Mouse (Mus musculus) ZHBTc4 (cell line): ENCODE data around the gene Cnot6.
A peak's percentile ranks its signal among the peaks of the same experiment; 100 is the strongest.

Experiments used
- DNase-seq: peaks from one replicate; pipeline ENCODE4 v3.0.0-alpha.2; 2011; ENCODE audit warnings: low read depth, low spot score

Cnot6 gene

GRCm38 (mm10) chr11:49654651-49655050 lies 57.9 kb downstream of the Cnot6 start:
- DNase-seq = no peak

GRCm38 (mm10) chr11:49653079-49653408 lies 59.5 kb downstream of the Cnot6 start:
- DNase-seq = no peak

GRCm38 (mm10) chr11:49652401-49653078 lies 60.0 kb downstream of the Cnot6 start:
- DNase-seq = peak; percentile 89

- no peak for DNase-seq
Observed at GRCm38 (mm10) chr11:49651762-49652322, 60.7 kb downstream of the Cnot6 start.

- DNase-seq = peak; percentile 25
Observed at GRCm38 (mm10) chr11:49650994-49651761, 61.3 kb downstream of the Cnot6 start.

GRCm38 (mm10) chr11:49650113-49650993 lies 62.2 kb downstream of the Cnot6 start:
- DNase-seq = peak; percentile 93

GRCm38 (mm10) chr11:49645677-49646076 lies 66.8 kb downstream of the Cnot6 start:
- no peak for DNase-seq

GRCm38 (mm10) chr11:49636449-49636848 lies 76.1 kb downstream of the Cnot6 start:
- peak; percentile 92 for DNase-seq

- DNase-seq = no peak
Observed at GRCm38 (mm10) chr11:49635671-49636070, 76.9 kb downstream of the Cnot6 start.

GRCm38 (mm10) chr11:49634101-49634500 lies 78.4 kb downstream of the Cnot6 start:
- DNase-seq = peak; percentile 42

GRCm38 (mm10) chr11:49632256-49632655 lies 80.3 kb downstream of the Cnot6 start:
- no peak for DNase-seq

- DNase-seq = peak; percentile 50
Observed at GRCm38 (mm10) chr11:49631154-49631553, 81.4 kb downstream of the Cnot6 start.

- DNase-seq = no peak
Observed at GRCm38 (mm10) chr11:49626748-49627147, 85.8 kb downstream of the Cnot6 start.

GRCm38 (mm10) chr11:49625863-49626262 lies 86.7 kb downstream of the Cnot6 start:
- peak; percentile 68 for DNase-seq

- DNase-seq = no peak
Observed at GRCm38 (mm10) chr11:49624156-49624555, 88.4 kb downstream of the Cnot6 start.

GRCm38 (mm10) chr11:49621953-49622352 lies 90.6 kb downstream of the Cnot6 start:
- DNase-seq = no peak
